24 mouse cellular contexts compared by ENCODE assay signal in the genomic region with DNA sequence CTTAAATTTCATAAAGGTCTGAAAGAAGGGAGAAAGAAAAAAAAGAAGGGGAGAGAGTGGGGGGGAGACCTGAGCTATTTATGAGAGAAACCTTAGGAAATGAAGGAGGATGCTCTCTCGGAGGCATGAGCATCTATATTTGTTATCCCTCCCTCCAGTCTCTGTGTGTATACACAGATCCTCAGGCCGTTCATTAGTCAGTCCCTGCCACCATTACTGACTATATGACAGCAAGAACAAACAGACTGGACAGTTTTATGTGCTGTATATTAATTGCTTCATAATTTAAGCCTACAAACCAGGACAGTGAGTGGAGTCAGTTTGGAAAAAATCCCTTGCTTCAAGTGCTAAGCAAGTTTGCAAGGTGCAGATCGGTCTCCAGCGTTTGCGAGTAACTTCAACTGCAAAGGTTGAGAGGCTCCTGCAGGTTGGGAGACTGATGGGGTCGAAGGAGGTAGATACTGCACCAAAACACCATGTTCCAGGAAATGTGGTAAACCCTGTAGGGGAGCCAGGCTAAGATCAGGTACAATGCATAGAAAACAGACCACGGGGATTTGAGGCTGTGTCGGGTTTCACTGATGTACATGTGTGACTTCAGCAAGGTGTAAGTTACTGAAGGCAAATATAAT.
DNase-seq lines count a peak whose midpoint lies in the region; ATAC-seq and TF ChIP-seq lines count a peak whose summit lies in the region.
"Had no signal": no experiment of that assay in that cellular context is flagged by ENCODE, and none has a peak within 500 bp of the region (broad histone marks: within the 10 kb centered on the region; RNA-seq: fewer than 3 reads in every experiment).

No protein-coding gene starts in this region.

- 43% methylated on average over 8 of the region's 8 CpGs for WGBS in intestine, embryonic 15.5 days
- 49% methylated on average over 8 of the region's 8 CpGs for WGBS in intestine, postnatal 0 days
- 48% methylated on average over 8 of the region's 8 CpGs for WGBS in lung, embryonic 16.5 days
- 72% methylated on average over 8 of the region's 8 CpGs for WGBS in limb, embryonic 10.5 days

- H3K27me3 ChIP-seq in intestine, embryonic 15.5 days (replicated peaks) = peaks cover 39% of the 10 kb centered on the region
- H3K27me3 ChIP-seq in intestine, postnatal 0 days (replicated peaks; ENCODE audit: control insufficient read depth, insufficient read depth, low read length) = 0 out of 2 replicates have a peak, but pooled peaks cover 6% of the 10 kb centered on the region
- peaks cover 60% of the 10 kb centered on the region for H3K27me3 ChIP-seq in lung, embryonic 16.5 days (ENCODE audit: control insufficient read depth, insufficient read depth, low read depth, low read length)
- H3K27me3 ChIP-seq in limb, embryonic 10.5 days (ENCODE audit: low read depth, poor library complexity, severe bottlenecking) = peaks cover 54% of the 10 kb centered on the region
- H3K27me3 ChIP-seq: CH12.LX; forebrain, embryonic 13.5 days; hindbrain, embryonic 13.5 days; midbrain, embryonic 12.5 days had no signal

- H3K4me2 ChIP-seq in intestine, embryonic 15.5 days (replicated peaks) = no peak overlapping the region
- H3K4me2 ChIP-seq in intestine, postnatal 0 days (replicated peaks; ENCODE audit: low read depth) = no peak overlapping the region
- H3K4me2 ChIP-seq in lung, embryonic 16.5 days (ENCODE audit: low read depth, low read length) = no peak overlapping the region
- H3K4me2 ChIP-seq: forebrain, embryonic 13.5 days; heart, embryonic 11.5 days; hindbrain, embryonic 13.5 days; midbrain, embryonic 12.5 days; neural tube, embryonic 13.5 days had no signal

- H3K4me1 ChIP-seq in intestine, embryonic 15.5 days (replicated peaks) = 0 out of 2 replicates have a peak, but pooled peaks cover 5% of the 10 kb centered on the region
- no peaks in the 10 kb centered on the region for H3K4me1 ChIP-seq in intestine, postnatal 0 days (replicated peaks; ENCODE audit: control insufficient read depth, insufficient read depth, low read length)
- H3K4me1 ChIP-seq in lung, embryonic 16.5 days (replicated peaks; ENCODE audit: control insufficient read depth, insufficient read depth, low read length) = no peaks in the 10 kb centered on the region; the same call in 1 of the 2 replicates
- peaks cover 46% of the 10 kb centered on the region for H3K4me1 ChIP-seq in limb, embryonic 10.5 days
- H3K4me1 ChIP-seq: forebrain, embryonic 13.5 days; hindbrain, embryonic 13.5 days; midbrain, embryonic 12.5 days had no signal

- no peak for TF ChIP-seq CTCF in intestine, postnatal 0 days (IDR thresholded peaks at IDR 0.05; ENCODE audit: low read depth)

- no peak for DNase-seq in lung, postnatal 36 days
- no peak for DNase-seq in limb, embryonic 10.5 days (ENCODE audit: low spot score)
- DNase-seq in retina, embryonic 14.5 days (ENCODE audit: low spot score) = no peak
- no peak for DNase-seq in gastrocnemius, adult 18-20 months (ENCODE audit: low spot score)
- DNase-seq: adrenal gland, adult 2 months; cerebellum, adult 18-20 months; gastrocnemius, postnatal 14 days; heart, adult 18-20 months; heart, postnatal 4 days; kidney, adult 8-10 months; kidney, postnatal 14 days; thymus, adult 2 months; thymus, postnatal 4 days had no signal

- 0 out of 2 replicates have a peak, but pooled peaks have one; percentile 39 for ATAC-seq in intestine, embryonic 15.5 days
- ATAC-seq in intestine, postnatal 0 days = no peak
- ATAC-seq in lung, embryonic 16.5 days (ENCODE audit: low read depth) = peak; percentile 44; the same call in 1 of the 2 replicates
- ATAC-seq: activated CD4-positive, CD25-positive, alpha-beta regulatory T cell, adult 4 months; forebrain, embryonic 13.5 days had no signal

- H3K9me3 ChIP-seq in intestine, embryonic 15.5 days = no peaks in the 10 kb centered on the region
- no peaks in the 10 kb centered on the region for H3K9me3 ChIP-seq in intestine, postnatal 0 days (ENCODE audit: control insufficient read depth)
- H3K9me3 ChIP-seq in lung, embryonic 16.5 days (ENCODE audit: control insufficient read depth, low read length) = no peaks in the 10 kb centered on the region
- no peaks in the 10 kb centered on the region for H3K9me3 ChIP-seq in limb, embryonic 10.5 days (replicated peaks)
- H3K9me3 ChIP-seq: forebrain, embryonic 13.5 days; hindbrain, embryonic 13.5 days; midbrain, embryonic 12.5 days; neural tube, embryonic 13.5 days had no signal

- H3K9ac ChIP-seq in intestine, embryonic 15.5 days = no peak overlapping the region
- no peak overlapping the region for H3K9ac ChIP-seq in intestine, postnatal 0 days (ENCODE audit: low read depth, low read length)
- no peak overlapping the region for H3K9ac ChIP-seq in lung, embryonic 16.5 days (ENCODE audit: low read length)
- H3K9ac ChIP-seq: forebrain, embryonic 13.5 days; hindbrain, embryonic 13.5 days; neural tube, embryonic 13.5 days had no signal

- H3K36me3 ChIP-seq in intestine, embryonic 15.5 days = no peaks in the 10 kb centered on the region
- no peaks in the 10 kb centered on the region for H3K36me3 ChIP-seq in intestine, postnatal 0 days (ENCODE audit: control insufficient read depth, insufficient read depth)
- H3K36me3 ChIP-seq in lung, embryonic 16.5 days (ENCODE audit: control insufficient read depth, insufficient read depth, low read length) = no peaks in the 10 kb centered on the region
- no peaks in the 10 kb centered on the region for H3K36me3 ChIP-seq in limb, embryonic 10.5 days
- H3K36me3 ChIP-seq: hindbrain, embryonic 13.5 days; midbrain, embryonic 12.5 days; neural tube, embryonic 13.5 days had no signal

- no peak overlapping the region for H3K27ac ChIP-seq in intestine, embryonic 15.5 days
- H3K27ac ChIP-seq in intestine, postnatal 0 days (ENCODE audit: low read depth, low read length) = no peak overlapping the region
- H3K27ac ChIP-seq in lung, embryonic 16.5 days (ENCODE audit: low read length) = no peak overlapping the region
- peak overlapping the region; percentile 74; the same call in 1 of the 2 replicates for H3K27ac ChIP-seq in limb, embryonic 10.5 days
- H3K27ac ChIP-seq: forebrain, embryonic 13.5 days; hindbrain, embryonic 13.5 days; layer of hippocampus, adult 2 months; neural tube, embryonic 13.5 days had no signal

- no peak overlapping the region for H3K4me3 ChIP-seq in intestine, embryonic 15.5 days (replicated peaks)
- H3K4me3 ChIP-seq in intestine, postnatal 0 days (ENCODE audit: low read depth, low read length) = no peak overlapping the region
- H3K4me3 ChIP-seq in lung, embryonic 16.5 days (ENCODE audit: low read length) = no peak overlapping the region
- H3K4me3 ChIP-seq in limb, embryonic 10.5 days = no peak overlapping the region
- H3K4me3 ChIP-seq: forebrain, embryonic 13.5 days; hindbrain, embryonic 13.5 days; layer of hippocampus, adult 2 months; midbrain, embryonic 12.5 days; neural tube, embryonic 13.5 days had no signal
